Mouse (Mus musculus) midbrain, embryonic 16.5 days (tissue): ENCODE measurements at regions not wholly inside any gene's neighbourhood (a gene's known extent, or its start where the extent isn't known, plus 50 kb on each side); places are given as distances from the start of the nearest gene placed in this dataset.

Experiments used
- ATAC-seq: fragments of 200-750 bp; cut with Nextera tagmentation; 2 replicates; pipeline ENCODE4 v1.8.0; 2017; ENCODE audit warnings: moderate TSS enrichment
- H3K27ac ChIP-seq: fragments of 300-500 bp; sonication (generic); 2 replicates; pipeline ENCODE4 v1.5.1; 2014; ENCODE audit warnings: mild to moderate bottlenecking, low read length, mixed read lengths
- H3K27me3 ChIP-seq: fragments of 300-500 bp; sonication (generic); 2 replicates; pipeline ENCODE4 v1.6.1; 2014; ENCODE audit warnings: low read depth, low read length, mixed read lengths; ENCODE audit not compliant: control insufficient read depth, insufficient read depth
- H3K36me3 ChIP-seq: fragments of 300-500 bp; sonication (generic); 2 replicates; pipeline ENCODE4 v1.6.1; 2014; ENCODE audit warnings: mild to moderate bottlenecking, low read length, moderate library complexity, mixed read lengths; ENCODE audit not compliant: control insufficient read depth, insufficient read depth
- H3K4me1 ChIP-seq: fragments of 300-500 bp; sonication (generic); 2 replicates; pipeline ENCODE4 v1.6.1; 2014; ENCODE audit warnings: mild to moderate bottlenecking, low read length, mixed read lengths; ENCODE audit not compliant: control insufficient read depth, insufficient read depth
- H3K4me2 ChIP-seq: fragments of 300-500 bp; sonication (generic); 2 replicates; pipeline ENCODE4 v1.6.1; 2014; ENCODE audit warnings: mild to moderate bottlenecking, low read length, mixed read lengths
- H3K4me3 ChIP-seq: fragments of 300-500 bp; sonication (generic); 2 replicates; pipeline ENCODE4 v1.5.1; 2014; ENCODE audit warnings: low read depth, mild to moderate bottlenecking, low read length, moderate library complexity, mixed read lengths
- H3K9ac ChIP-seq: fragments of 300-500 bp; sonication (generic); 2 replicates; pipeline ENCODE4 v1.6.1; 2014; ENCODE audit warnings: low read depth, low read length, mixed read lengths
- H3K9me3 ChIP-seq: fragments of 300-500 bp; sonication (generic); replicated peaks from 2 replicates; pipeline ENCODE4 v1.6.1; 2014; ENCODE audit warnings: mild to moderate bottlenecking, low read length, mixed read lengths; ENCODE audit not compliant: control insufficient read depth, poor library complexity, severe bottlenecking
- WGBS: fragments of 180-500 bp; shearing (Covaris S2); extraction: QIAGEN DNeasy Blood & Tissue Kit; methylation state at CpG from one replicate; pipeline ENCODE4 v1.1.7; 2014; 5-methylcytosine and 5-hydroxymethylcytosine counted together

DNA sequence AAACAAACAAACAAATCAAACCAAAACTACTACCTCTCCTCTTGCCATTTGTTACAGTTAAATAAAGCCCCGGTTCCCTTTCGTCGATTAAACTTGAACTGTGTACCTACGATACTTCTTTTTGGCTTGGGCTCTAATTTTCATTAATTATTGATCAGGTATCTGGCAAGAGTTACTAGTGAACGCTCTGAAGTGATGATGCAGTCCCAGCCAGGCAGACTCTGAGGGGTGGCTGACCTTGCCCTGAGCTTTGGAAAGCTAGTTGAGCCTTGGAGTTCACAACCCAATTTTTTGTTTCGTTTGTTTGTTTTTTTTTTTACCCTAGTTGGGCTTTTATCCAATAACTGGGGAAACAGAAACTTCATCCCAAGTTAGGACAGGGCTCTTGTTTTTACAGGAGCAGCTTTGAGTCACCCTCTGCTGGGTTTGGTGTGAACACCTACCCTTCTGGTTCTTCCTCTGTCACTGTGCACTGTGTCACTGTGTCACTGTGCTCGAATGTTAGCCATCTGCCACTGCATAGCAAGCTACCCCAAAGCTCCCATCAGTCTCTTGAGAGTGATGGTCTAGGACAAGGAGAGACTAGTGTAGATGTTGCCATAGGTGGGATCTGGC lies 93.2 kb upstream of the Stt3b start:
- no peak for ATAC-seq
- 87% methylated on average over 7 of the region's 7 CpGs for WGBS
- Histone ChIP-seq H3K36me3 (no peaks in the 10 kb centered on the region), H3K9me3 (no peaks in the 10 kb centered on the region; the same call in 1 of the 2 replicates), H3K9ac (no peak overlapping the region), H3K27me3 (no peaks in the 10 kb centered on the region), H3K4me3 (no peak overlapping the region), H3K4me1 (peaks cover 3% of the 10 kb centered on the region; the same call in 1 of the 2 replicates), H3K27ac (no peak overlapping the region), H3K4me2 (no peak overlapping the region)

DNA sequence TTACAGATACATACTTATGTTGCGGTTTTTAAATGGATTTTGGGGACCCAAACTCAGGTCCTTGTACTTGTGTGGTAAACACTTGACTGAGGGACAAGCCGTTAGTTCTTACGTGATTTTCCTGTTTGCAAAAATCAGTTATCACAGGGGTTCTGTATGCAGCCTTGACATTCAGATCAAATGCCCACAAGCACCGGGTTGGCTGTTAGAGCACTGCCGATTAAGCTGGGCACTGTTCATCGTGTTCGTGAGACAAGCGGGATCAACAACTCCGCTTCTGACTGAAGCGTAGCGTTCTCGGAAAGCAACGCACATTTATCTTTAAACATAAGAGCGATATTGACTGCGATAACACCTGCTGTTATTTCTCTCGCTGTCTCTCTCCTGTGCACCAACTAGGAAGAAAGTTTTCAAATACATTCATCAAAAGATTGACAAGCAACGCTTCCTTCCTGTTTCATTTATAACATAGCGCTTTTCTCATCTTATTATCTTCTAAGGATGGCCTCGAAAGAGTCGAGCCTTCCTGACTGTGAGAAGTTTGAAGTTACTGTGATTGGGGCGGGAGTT lies 97.8 kb upstream of the Stt3b start:
- H3K9me3 ChIP-seq = no peaks in the 10 kb centered on the region
- no peaks in the 10 kb centered on the region for H3K36me3 ChIP-seq
- H3K27ac ChIP-seq = no peak overlapping the region
- no peak overlapping the region for H3K9ac ChIP-seq
- no peaks in the 10 kb centered on the region for H3K27me3 ChIP-seq
- peaks cover 3% of the 10 kb centered on the region; the same call in 1 of the 2 replicates for H3K4me1 ChIP-seq
- ATAC-seq = no peak
- H3K4me2 ChIP-seq = no peak overlapping the region
- H3K4me3 ChIP-seq = no peak overlapping the region
- WGBS = 90% methylated on average over 21 of the region's 21 CpGs

DNA sequence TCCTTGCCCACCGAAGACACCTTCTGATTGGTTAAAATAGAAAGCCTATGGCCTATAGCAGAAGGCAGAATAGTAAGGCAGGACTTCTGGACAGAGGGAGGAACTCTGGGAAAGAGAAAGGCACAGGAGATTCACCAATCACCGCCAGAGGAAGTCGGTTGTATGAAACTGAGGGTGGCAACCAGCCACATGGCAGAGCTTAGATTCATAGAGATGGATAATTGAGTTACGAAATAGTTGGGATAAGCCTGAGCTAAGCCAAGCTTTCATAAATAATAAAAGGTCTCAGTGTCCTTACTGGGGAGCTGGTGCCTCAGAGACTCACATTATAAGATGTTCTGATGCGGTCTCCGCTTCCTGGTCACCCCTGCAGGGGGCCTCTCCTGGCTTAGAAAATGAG lies 98.7 kb upstream of the Stt3b start:
- no peak overlapping the region for H3K27ac ChIP-seq
- no peaks in the 10 kb centered on the region for H3K36me3 ChIP-seq
- no peak for ATAC-seq
- H3K4me3 ChIP-seq = no peak overlapping the region
- H3K27me3 ChIP-seq = no peaks in the 10 kb centered on the region
- H3K9ac ChIP-seq = no peak overlapping the region
- no peaks in the 10 kb centered on the region for H3K9me3 ChIP-seq
- 83% methylated on average over 6 of the region's 6 CpGs for WGBS
- H3K4me2 ChIP-seq = no peak overlapping the region
- H3K4me1 ChIP-seq = peaks cover 3% of the 10 kb centered on the region; the same call in 1 of the 2 replicates

DNA sequence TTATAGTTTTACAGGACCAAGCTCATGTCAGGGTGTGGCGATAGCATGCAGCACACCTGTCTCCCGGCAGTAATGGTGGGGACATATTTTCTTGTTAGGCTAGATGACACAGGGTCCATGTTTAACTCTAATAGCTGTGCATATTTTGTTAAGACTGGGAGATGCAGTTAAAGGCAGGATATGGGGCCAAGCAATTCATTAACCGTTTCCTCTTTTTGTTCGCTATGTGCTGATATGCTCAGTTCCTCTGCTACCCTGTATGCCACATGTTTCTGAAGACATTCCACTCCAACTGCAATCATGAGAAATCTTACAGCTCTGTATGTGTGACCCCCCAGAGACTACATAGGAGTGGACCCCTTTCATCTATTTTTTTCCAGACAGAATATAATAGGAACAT lies 104.0 kb upstream of the Stt3b start:
- H3K9ac ChIP-seq = no peak overlapping the region
- H3K4me1 ChIP-seq = no peaks in the 10 kb centered on the region
- H3K9me3 ChIP-seq = no peaks in the 10 kb centered on the region
- no peaks in the 10 kb centered on the region for H3K36me3 ChIP-seq
- 91% methylated on average over 4 of the region's 4 CpGs for WGBS
- no peak for ATAC-seq
- no peak overlapping the region for H3K4me3 ChIP-seq
- H3K27me3 ChIP-seq = no peaks in the 10 kb centered on the region
- H3K4me2 ChIP-seq = no peak overlapping the region
- no peak overlapping the region for H3K27ac ChIP-seq

DNA sequence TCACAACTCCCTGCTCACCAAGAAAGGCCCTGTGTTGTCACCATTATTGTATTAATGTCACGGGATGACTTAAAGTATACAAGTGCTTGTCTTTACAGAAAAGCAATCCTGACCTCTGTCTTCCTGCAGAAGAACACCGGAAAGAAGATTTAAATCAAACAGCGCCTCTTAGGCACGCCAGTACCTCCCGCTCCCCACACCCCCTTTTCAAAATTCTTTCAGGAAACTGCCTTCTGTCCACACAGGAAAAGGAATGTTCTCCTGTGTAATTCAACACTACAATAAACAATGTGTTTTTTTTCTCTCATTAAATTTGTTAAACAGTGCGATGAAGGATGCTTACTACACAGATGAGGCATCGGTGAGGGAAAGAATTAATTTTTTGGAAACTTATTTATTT lies 112.6 kb upstream of the Stt3b start:
- H3K27me3 ChIP-seq = no peaks in the 10 kb centered on the region
- peaks cover 5% of the 10 kb centered on the region; the same call in 1 of the 2 replicates for H3K9me3 ChIP-seq
- no peak overlapping the region for H3K4me2 ChIP-seq
- no peak overlapping the region for H3K27ac ChIP-seq
- H3K4me3 ChIP-seq = no peak overlapping the region
- H3K36me3 ChIP-seq = no peaks in the 10 kb centered on the region
- H3K4me1 ChIP-seq = no peaks in the 10 kb centered on the region
- no peak for ATAC-seq
- H3K9ac ChIP-seq = no peak overlapping the region
- 90% methylated on average over 7 of the region's 7 CpGs for WGBS

DNA sequence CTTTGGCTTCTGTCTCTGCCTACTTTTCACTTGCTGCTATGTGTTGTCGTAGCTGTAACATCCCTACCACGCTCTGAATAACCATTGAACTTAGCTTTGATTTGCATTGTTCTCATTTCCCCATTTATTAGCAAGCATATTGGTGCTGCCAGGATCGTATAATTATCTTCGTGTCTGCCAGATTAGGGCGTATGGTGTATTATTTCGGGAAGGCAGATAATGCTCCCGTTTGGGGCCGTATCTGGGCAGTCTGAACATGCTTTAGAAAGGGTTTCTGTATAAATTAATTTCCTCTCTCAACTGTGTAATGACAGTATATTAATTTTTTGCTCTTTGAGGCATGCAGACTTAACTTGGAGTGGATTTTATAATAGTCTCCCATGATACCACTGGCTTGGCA lies 116.5 kb upstream of the Stt3b start:
- no peaks in the 10 kb centered on the region for H3K27me3 ChIP-seq
- H3K27ac ChIP-seq = no peak overlapping the region
- H3K36me3 ChIP-seq = no peaks in the 10 kb centered on the region
- no peak for ATAC-seq
- no peaks in the 10 kb centered on the region for H3K9me3 ChIP-seq
- no peaks in the 10 kb centered on the region for H3K4me1 ChIP-seq
- 59% methylated on average over 8 of the region's 8 CpGs for WGBS
- H3K4me2 ChIP-seq = no peak overlapping the region
- no peak overlapping the region for H3K4me3 ChIP-seq
- no peak overlapping the region for H3K9ac ChIP-seq

DNA sequence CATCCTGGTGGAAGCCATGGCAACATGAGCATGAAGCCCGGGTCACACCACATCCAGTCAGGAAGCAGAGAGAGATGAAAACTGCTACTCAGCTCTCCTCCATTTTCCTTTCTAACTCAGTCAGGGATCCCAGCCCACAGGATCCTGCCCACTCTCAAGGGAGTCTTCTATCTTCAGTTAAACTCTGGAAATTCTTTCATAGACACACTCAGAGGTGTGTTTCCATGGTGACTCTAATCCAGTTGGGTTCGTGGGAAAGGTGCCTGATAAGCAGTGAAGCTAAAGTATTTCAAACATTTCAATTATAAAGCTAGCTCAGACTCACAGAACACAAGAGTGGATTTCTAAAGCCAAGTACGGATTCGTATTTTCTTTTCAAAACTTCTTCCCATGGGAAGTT lies 120.0 kb upstream of the Stt3b start:
- 32% methylated on average over 4 of the region's 4 CpGs for whole genome bisulfite sequencing

DNA sequence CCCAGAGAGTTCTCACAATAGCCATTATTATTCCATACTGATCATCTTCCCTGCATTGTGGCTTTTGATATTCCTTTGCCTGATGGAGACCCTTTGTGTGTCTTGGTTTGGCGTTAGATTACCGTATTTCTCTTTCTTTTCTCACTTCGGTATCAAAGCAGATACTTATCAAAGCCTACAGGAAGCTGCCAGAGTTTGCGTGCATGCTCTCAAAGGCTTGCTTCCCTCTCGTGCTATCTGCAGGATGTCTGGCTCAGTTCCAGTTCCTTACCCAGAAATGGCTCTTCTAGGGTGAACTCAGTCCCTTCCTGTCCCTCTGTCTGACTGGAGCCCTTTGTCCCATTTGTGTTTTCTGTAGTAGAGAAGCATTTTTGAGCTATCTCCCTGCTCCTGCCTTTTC lies 124.5 kb upstream of the Stt3b start:
- WGBS = 7% methylated on average over 5 of the region's 5 CpGs
- no peak overlapping the region for H3K4me3 ChIP-seq
- no peaks in the 10 kb centered on the region for H3K36me3 ChIP-seq
- peaks cover 4% of the 10 kb centered on the region; the same call in 1 of the 2 replicates for H3K9me3 ChIP-seq
- H3K4me2 ChIP-seq = no peak overlapping the region
- H3K4me1 ChIP-seq = no peaks in the 10 kb centered on the region
- ATAC-seq = no peak
- H3K27ac ChIP-seq = no peak overlapping the region
- H3K27me3 ChIP-seq = no peaks in the 10 kb centered on the region
- no peak overlapping the region for H3K9ac ChIP-seq

More for the DNA sequence above, 120.0 kb upstream of the Stt3b start:
- H3K27ac ChIP-seq = no peak overlapping the region
- H3K4me2 ChIP-seq = no peak overlapping the region
- no peaks in the 10 kb centered on the region for H3K27me3 ChIP-seq
- H3K36me3 ChIP-seq = no peaks in the 10 kb centered on the region
- no peak for ATAC-seq
- H3K4me1 ChIP-seq = no peaks in the 10 kb centered on the region
- H3K9me3 ChIP-seq = no peaks in the 10 kb centered on the region
- no peak overlapping the region for H3K9ac ChIP-seq
- H3K4me3 ChIP-seq = no peak overlapping the region

DNA sequence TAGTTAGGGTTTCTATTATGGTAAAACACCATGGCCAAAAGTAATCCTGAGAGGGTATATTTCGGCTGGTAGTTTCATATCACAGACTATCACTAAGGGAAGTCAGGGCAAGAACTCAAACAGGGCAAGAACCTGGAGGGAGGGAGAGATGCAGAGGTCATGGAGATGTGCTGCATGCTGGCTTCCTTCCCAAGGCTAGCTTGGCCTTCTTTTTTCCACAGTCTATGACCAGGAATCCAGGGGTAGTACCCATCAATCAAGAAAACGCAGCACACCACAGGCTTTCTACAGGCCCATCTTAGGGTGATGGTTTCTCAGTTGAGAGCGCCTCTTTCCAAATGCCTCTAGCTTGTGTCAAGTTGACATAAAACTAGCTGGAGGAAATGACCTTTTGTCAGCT lies 126.1 kb upstream of the Stt3b start:
- H3K4me3 ChIP-seq = no peak overlapping the region
- WGBS = 93% methylated on average over 3 of the region's 3 CpGs
- H3K9ac ChIP-seq = no peak overlapping the region
- no peaks in the 10 kb centered on the region for H3K4me1 ChIP-seq
- ATAC-seq = no peak
- no peaks in the 10 kb centered on the region for H3K36me3 ChIP-seq
- no peaks in the 10 kb centered on the region for H3K27me3 ChIP-seq
- H3K27ac ChIP-seq = no peak overlapping the region
- H3K9me3 ChIP-seq = peaks cover 5% of the 10 kb centered on the region; the same call in 1 of the 2 replicates
- H3K4me2 ChIP-seq = no peak overlapping the region
